Mouse (Mus musculus) adrenal gland, postnatal 25 days (tissue): Measurements from ENCODE around the gene Gm16427. TPM values are rescaled to one million over a fixed set of nuclear protein-coding genes. Genes with fewer than 3 reads are reported as not detected.
"Not testable (repeated sequence)": the region's sequence is repeated elsewhere in the genome, so short reads cannot be mapped to it uniquely, and the experiment has no call there.

Experiments
- DNase-seq: peaks from one replicate; pipeline ENCODE4 v3.0.0; 2021; ENCODE audit warnings: mixed read lengths
- long read RNA-seq: library from polyadenylated mRNA; stranded (forward); transcript quantifications from one replicate; pipeline ENCODE4 v2.0.0, GENCODE M21; 2021
- total RNA-seq: library from RNA; stranded (reverse); gene quantifications from 2 replicates; pipeline ENCODE4 v1.2.3, GENCODE M21; 2021

Gene Gm16427
- total RNA-seq: not detected in 2 replicates
- long read RNA-seq: 0 reads

- DNase-seq: not testable (repeated sequence)
These were observed at the start of gene Gm16427 for GRCm38 (mm10) chr5:93540100-93540499. Gene Gm16427 (minus strand): TSS chr5:93540200.

Other genes with a start within 250 kb of the Gm16427 start
- not detected in 2 replicates for gene C87414, start 131.4 kb upstream of the Gm16427 start, total RNA-seq